Mouse (Mus musculus): Measurements from ENCODE around the gene Ccs. TPM values are rescaled to one million over a fixed set of nuclear protein-coding genes. Genes with fewer than 3 reads are reported as not detected.

Ccs gene
- polyA plus RNA-seq (2014; fragmentation: Illumina TruSeq; extraction: RNeasy Lipid Tissue Mini Kit (QIAGEN cat#74804); ENCODE audit: low read depth, low replicate concordance): 1.3 TPM

GRCm38 (mm10) chr19:4839149-4839548 lies at the start of gene Ccs, which contains the start of gene Ccdc87:
TSS of gene Ccs (minus strand) at chr19:4839332.
TSS of gene Ccdc87 (plus strand) at chr19:4839366.

GRCm38 (mm10) chr19:4878405-4879323 lies 39.5 kb upstream of the Ccs start, which contains the start of gene Zdhhc24:
TSS of gene Zdhhc24 (plus strand) at chr19:4878668.

GRCm38 (mm10) chr19:4877785-4878184 lies 38.7 kb upstream of the Ccs start, which contains the start of gene Actn3:
TSS of gene Actn3 (minus strand) at chr19:4877909.

GRCm38 (mm10) chr19:4854552-4855469 lies 15.7 kb upstream of the Ccs start, which contains the start of gene Ctsf:
TSS of gene Ctsf (plus strand) at chr19:4855130.

GRCm38 (mm10) chr19:4811063-4811908 lies 27.8 kb downstream of the Ccs start, which contains the start of the genes Gm21992 and Rbm14:
TSS of gene Gm21992 (minus strand) at chr19:4811612.
TSS of gene Rbm14 (minus strand) at chr19:4811634.

GRCm38 (mm10) chr19:4793831-4794422 lies 45.2 kb downstream of the Ccs start, which contains the start of gene Rbm4:
TSS of gene Rbm4 (minus strand) at chr19:4793901.

Other genes starting within 250 kb of the Ccs start
- gene Lrfn4, start 223.7 kb downstream of the Ccs start, polyA plus RNA-seq (2014; fragmentation: Illumina TruSeq; extraction: RNeasy Lipid Tissue Mini Kit (QIAGEN cat#74804); ENCODE audit: low read depth, low replicate concordance): not detected
- gene Rce1, start 213.7 kb downstream of the Ccs start, polyA plus RNA-seq (2014; fragmentation: Illumina TruSeq; extraction: RNeasy Lipid Tissue Mini Kit (QIAGEN cat#74804); ENCODE audit: low read depth, low replicate concordance): 1.6 TPM
- gene Gm960, start 140.7 kb downstream of the Ccs start, polyA plus RNA-seq (2014; fragmentation: Illumina TruSeq; extraction: RNeasy Lipid Tissue Mini Kit (QIAGEN cat#74804); ENCODE audit: low read depth, low replicate concordance): 0.28 TPM
- gene Sptbn2, start 128.2 kb downstream of the Ccs start, polyA plus RNA-seq (2014; fragmentation: Illumina TruSeq; extraction: RNeasy Lipid Tissue Mini Kit (QIAGEN cat#74804); ENCODE audit: low read depth, low replicate concordance): 1.0 TPM
- gene Rbm4b, start 82.8 kb downstream of the Ccs start, polyA plus RNA-seq (2014; fragmentation: Illumina TruSeq; extraction: RNeasy Lipid Tissue Mini Kit (QIAGEN cat#74804); ENCODE audit: low read depth, low replicate concordance): 14.6 TPM
- 8.5 TPM for gene Rbm4, start 45.4 kb downstream of the Ccs start, polyA plus RNA-seq (2014; fragmentation: Illumina TruSeq; extraction: RNeasy Lipid Tissue Mini Kit (QIAGEN cat#74804); ENCODE audit: low read depth, low replicate concordance)
- 15.8 TPM for gene Gm21992, start 27.7 kb downstream of the Ccs start, polyA plus RNA-seq (2014; fragmentation: Illumina TruSeq; extraction: RNeasy Lipid Tissue Mini Kit (QIAGEN cat#74804); ENCODE audit: low read depth, low replicate concordance)
- gene Rbm14, start 27.7 kb downstream of the Ccs start, polyA plus RNA-seq (2014; fragmentation: Illumina TruSeq; extraction: RNeasy Lipid Tissue Mini Kit (QIAGEN cat#74804); ENCODE audit: low read depth, low replicate concordance): 5.0 TPM
- gene Ccdc87, start within 50 bp of the Ccs start, polyA plus RNA-seq (2014; fragmentation: Illumina TruSeq; extraction: RNeasy Lipid Tissue Mini Kit (QIAGEN cat#74804); ENCODE audit: low read depth, low replicate concordance): 0.12 TPM
- 29.8 TPM for gene Ctsf, start 15.8 kb upstream of the Ccs start, polyA plus RNA-seq (2014; fragmentation: Illumina TruSeq; extraction: RNeasy Lipid Tissue Mini Kit (QIAGEN cat#74804); ENCODE audit: low read depth, low replicate concordance)
- gene Actn3, start 38.6 kb upstream of the Ccs start, polyA plus RNA-seq (2014; fragmentation: Illumina TruSeq; extraction: RNeasy Lipid Tissue Mini Kit (QIAGEN cat#74804); ENCODE audit: low read depth, low replicate concordance): not detected
- 18.3 TPM for gene Zdhhc24, start 39.3 kb upstream of the Ccs start, polyA plus RNA-seq (2014; fragmentation: Illumina TruSeq; extraction: RNeasy Lipid Tissue Mini Kit (QIAGEN cat#74804); ENCODE audit: low read depth, low replicate concordance)
- 6.8 TPM for gene Bbs1, start 67.3 kb upstream of the Ccs start, polyA plus RNA-seq (2014; fragmentation: Illumina TruSeq; extraction: RNeasy Lipid Tissue Mini Kit (QIAGEN cat#74804); ENCODE audit: low read depth, low replicate concordance)
- gene Dpp3, start 89.0 kb upstream of the Ccs start, polyA plus RNA-seq (2014; fragmentation: Illumina TruSeq; extraction: RNeasy Lipid Tissue Mini Kit (QIAGEN cat#74804); ENCODE audit: low read depth, low replicate concordance): 1.1 TPM
- gene Peli3, start 103.8 kb upstream of the Ccs start, polyA plus RNA-seq (2014; fragmentation: Illumina TruSeq; extraction: RNeasy Lipid Tissue Mini Kit (QIAGEN cat#74804); ENCODE audit: low read depth, low replicate concordance): 0.44 TPM
- gene Mrpl11, start 122.8 kb upstream of the Ccs start, polyA plus RNA-seq (2014; fragmentation: Illumina TruSeq; extraction: RNeasy Lipid Tissue Mini Kit (QIAGEN cat#74804); ENCODE audit: low read depth, low replicate concordance): 20.5 TPM
- not detected for gene Npas4, start 151.0 kb upstream of the Ccs start, polyA plus RNA-seq (2014; fragmentation: Illumina TruSeq; extraction: RNeasy Lipid Tissue Mini Kit (QIAGEN cat#74804); ENCODE audit: low read depth, low replicate concordance)
- gene Slc29a2, start 184.5 kb upstream of the Ccs start, polyA plus RNA-seq (2014; fragmentation: Illumina TruSeq; extraction: RNeasy Lipid Tissue Mini Kit (QIAGEN cat#74804); ENCODE audit: low read depth, low replicate concordance): not detected
- gene B4gat1, start 199.5 kb upstream of the Ccs start, polyA plus RNA-seq (2014; fragmentation: Illumina TruSeq; extraction: RNeasy Lipid Tissue Mini Kit (QIAGEN cat#74804); ENCODE audit: low read depth, low replicate concordance): 26.8 TPM
- gene AC124502.3, start 199.6 kb upstream of the Ccs start, polyA plus RNA-seq (2014; fragmentation: Illumina TruSeq; extraction: RNeasy Lipid Tissue Mini Kit (QIAGEN cat#74804); ENCODE audit: low read depth, low replicate concordance): 0.85 TPM
- gene Brms1, start 202.0 kb upstream of the Ccs start, polyA plus RNA-seq (2014; fragmentation: Illumina TruSeq; extraction: RNeasy Lipid Tissue Mini Kit (QIAGEN cat#74804); ENCODE audit: low read depth, low replicate concordance): not detected
- gene Rin1, start 211.1 kb upstream of the Ccs start, polyA plus RNA-seq (2014; fragmentation: Illumina TruSeq; extraction: RNeasy Lipid Tissue Mini Kit (QIAGEN cat#74804); ENCODE audit: low read depth, low replicate concordance): 0.16 TPM
- gene Cd248, start 228.7 kb upstream of the Ccs start, polyA plus RNA-seq (2014; fragmentation: Illumina TruSeq; extraction: RNeasy Lipid Tissue Mini Kit (QIAGEN cat#74804); ENCODE audit: low read depth, low replicate concordance): 0.20 TPM
- gene Tmem151a, start 246.2 kb upstream of the Ccs start, polyA plus RNA-seq (2014; fragmentation: Illumina TruSeq; extraction: RNeasy Lipid Tissue Mini Kit (QIAGEN cat#74804); ENCODE audit: low read depth, low replicate concordance): not detected
- 28.2 TPM for gene Yif1a, start 249.2 kb upstream of the Ccs start, polyA plus RNA-seq (2014; fragmentation: Illumina TruSeq; extraction: RNeasy Lipid Tissue Mini Kit (QIAGEN cat#74804); ENCODE audit: low read depth, low replicate concordance)